Mouse (Mus musculus) lung, adult 18-20 months (tissue): ENCODE data around the gene Mcm9.
"Not testable (repeated sequence)": the region's sequence is repeated elsewhere in the genome, so short reads cannot be mapped to it uniquely, and the experiment has no call there.

ENCODE experiments used
- DNase-seq, 2 experiments: peaks; one replicate each; pipeline ENCODE4 v3.0.0; 2022; ENCODE audit warnings: mixed read lengths in 2 of 2

Mcm9 gene

DNA sequence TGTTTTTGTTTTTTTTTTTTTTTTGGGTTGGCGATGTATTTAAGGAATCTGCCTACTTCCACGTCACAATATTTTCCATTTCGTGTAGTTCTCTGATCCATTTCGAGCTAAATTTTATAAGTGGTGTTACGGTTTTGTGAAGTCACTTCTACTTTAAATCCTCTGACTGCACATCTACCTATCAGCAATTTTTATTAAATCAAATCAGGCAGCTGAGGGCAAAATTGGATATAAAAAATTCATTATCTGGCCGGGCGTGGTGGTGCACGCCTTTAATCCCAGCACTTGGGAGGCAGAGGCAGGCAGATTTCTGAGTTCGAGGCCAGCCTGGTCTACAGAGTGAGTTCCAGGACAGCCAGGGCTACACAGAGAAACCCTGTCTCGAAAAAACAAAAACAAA, at the start of gene Mcm9:
Mcm9 (minus strand) TSS at position 101 of the 400 bp plus-strand sequence.
- not testable (repeated sequence) for DNase-seq

DNA sequence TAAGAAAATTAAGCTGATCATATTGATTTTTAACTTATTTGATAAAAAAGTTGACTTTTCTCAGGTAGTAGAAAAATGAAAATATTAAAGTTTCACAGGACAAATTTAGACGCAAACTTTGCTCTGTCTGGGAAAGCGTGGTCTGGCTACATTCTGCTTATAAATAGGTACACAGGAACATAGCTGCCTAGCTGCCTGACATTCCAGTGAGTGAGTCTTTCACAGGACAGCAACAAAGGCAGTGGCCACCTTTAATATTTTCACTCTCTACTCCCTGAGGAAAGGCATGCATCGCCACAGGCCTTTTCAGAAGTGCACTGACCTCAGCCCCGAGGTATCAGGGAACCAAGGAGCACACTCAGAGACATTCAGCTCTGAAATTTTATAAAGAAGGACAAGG, 31.5 kb upstream of the Mcm9 start:
- DNase-seq: no peak

DNA sequence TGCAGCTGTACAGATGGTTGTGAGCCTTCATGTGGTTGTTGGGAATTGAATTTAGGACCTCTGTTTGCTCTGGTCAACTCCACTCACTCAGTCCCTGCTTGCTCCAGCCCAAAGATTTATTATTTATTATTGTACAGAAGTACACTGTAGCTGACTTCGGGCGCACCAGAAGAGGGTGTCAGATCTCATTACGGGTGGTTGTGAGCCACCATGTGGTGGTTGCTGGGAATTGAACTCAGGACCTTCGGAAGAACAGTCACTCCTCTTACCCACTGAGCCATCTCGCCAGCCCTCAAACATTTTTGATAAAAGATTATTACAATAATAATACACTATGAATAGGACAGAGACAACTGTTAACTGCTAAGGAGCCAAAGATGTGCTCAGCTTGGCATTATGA, 24.0 kb upstream of the Mcm9 start:
- not testable (repeated sequence) for DNase-seq

DNA sequence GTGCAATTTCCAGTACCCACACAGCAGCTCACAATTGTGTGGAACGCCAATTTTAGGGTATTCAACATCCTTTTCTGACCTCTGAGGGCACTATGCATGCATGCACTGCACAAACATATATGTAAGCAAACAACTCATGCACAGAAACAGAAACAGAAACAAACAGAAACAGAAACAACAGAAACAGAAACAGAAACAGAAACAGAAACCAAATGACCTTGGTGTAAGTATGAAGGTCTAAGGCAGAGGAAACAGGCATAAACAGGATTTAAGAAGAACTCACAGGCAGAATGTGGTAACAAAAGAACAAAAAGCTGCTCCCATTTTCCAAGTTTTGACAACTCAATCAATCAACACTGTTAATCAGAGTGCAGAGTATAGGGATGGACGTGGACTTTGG, 20.4 kb upstream of the Mcm9 start:
- no peak for DNase-seq

DNA sequence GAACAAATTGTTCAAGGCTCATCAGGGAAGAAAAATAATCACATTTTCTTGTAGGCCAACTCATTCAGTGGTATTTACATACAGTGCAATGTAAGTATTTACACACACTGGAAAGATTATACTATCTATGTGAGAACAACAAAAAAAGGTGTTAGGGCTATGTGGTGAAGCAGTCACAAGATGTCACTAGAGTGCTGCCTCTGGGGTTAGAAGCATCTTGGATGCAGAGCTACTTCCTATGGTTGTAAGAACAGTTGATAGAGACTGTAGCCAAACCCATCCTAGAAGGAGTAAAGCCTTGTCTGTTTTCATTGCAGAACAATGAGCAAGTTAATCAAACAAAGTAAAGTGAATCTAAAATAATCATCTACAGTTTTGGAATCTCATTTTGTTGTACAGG, 11.3 kb upstream of the Mcm9 start:
- DNase-seq: peak in 1 of 2 experiments; percentile 7

DNA sequence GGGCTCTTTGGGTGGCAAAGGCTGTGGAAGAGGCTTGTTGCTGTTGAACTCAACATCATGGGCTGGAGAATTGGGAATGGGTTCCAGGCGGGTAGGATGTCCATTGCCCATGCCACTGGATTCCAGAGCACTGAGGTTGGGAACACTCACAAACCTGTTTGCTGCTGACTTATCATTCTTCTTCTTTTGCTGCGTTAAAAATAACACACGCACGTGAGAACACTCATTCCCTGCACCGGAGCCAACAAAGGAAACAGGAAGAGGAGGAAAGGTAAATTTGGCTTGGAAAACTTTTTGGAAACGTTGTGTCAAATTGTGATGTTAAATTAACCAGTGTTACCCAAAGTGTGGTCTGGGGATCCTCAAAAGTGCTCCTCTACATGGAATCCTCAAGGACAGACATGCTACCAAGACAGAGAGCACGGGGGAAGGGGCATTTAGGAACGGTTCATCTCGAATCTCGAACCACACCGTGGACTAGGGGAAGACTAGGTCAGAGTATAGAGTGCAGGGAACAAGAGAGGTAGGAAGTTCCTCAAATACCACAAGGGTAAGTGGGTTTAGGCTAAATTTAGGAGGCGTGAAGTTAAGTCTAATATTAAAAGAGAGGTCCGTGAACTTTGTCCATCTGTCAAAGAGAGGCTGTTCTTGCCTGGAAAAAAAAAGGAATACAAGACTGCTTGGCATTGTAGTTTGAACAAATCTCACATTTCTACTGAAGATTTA, 5.2 kb upstream of the Mcm9 start:
- no peak for DNase-seq

DNA sequence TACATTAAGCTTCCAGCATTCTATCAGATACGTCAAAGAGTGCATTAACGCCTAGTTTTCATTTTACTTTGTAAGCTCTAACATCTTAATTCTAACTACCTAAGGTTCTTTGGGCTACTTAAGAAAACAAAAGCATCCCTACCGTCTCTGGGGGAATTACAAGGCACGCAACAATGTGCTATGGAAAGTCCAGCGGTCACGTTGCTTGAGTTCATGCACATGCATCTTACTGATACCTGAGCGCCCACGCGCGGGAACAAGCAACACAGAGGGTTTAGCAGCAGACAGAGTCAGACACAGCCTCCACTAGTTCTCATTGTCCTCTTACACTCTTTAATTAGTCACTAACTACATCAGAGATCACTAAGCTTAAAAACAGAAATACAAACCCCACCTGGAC, 3.9 kb upstream of the Mcm9 start:
- DNase-seq: no peak

DNA sequence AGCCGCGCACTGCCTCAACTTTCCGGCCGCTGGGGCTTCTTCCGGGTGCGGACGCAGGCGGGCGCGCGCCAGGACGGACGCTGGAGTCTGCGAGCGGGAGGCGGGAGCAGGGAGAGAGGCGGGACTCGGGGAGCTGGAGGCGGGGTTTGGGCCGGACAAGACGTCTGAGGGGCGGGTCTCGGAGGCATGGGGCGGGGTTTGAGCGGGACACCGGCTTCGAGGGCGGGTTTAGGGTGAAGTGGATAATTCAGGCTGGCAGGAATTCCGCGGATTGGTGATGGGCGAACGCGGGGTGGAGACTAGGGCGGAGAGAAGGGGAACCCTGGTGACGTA, 355 bp downstream of the Mcm9 start:
- DNase-seq: peak; percentile 97 to 99

DNA sequence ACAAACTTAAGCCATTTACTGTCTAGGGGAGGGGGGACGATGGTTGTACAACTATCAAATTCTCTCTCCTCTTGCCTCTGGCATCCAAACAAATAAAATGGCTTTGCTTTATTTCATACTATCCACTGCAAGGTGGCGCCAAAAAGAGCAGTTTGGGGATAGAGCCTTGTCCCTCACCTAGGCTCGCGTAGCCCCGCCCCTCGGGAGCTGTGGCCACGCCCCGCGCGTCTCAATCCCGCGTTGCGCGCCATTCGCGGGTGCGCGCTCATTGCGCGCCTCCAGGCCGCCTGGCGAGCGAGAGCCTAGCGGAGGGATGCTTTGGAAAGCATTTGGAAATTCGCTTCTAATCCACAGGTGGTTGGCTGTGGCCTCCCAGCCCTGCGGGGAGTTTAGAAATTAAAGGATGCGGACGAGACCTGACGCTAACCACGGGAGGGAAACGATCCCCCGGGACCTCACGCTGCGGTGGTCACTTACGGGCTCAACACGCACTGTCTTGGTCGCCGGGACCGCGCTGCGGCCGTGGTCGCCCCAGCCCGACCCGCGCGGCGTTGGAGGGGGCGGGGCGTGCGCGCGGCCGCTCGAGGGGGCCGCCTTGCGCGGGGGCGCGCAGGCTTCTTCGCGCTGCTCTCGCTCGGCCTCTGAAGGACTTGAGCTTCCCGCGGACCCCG, 857 bp downstream of the Mcm9 start:
- peak; percentile 90 to 93 for DNase-seq

DNA sequence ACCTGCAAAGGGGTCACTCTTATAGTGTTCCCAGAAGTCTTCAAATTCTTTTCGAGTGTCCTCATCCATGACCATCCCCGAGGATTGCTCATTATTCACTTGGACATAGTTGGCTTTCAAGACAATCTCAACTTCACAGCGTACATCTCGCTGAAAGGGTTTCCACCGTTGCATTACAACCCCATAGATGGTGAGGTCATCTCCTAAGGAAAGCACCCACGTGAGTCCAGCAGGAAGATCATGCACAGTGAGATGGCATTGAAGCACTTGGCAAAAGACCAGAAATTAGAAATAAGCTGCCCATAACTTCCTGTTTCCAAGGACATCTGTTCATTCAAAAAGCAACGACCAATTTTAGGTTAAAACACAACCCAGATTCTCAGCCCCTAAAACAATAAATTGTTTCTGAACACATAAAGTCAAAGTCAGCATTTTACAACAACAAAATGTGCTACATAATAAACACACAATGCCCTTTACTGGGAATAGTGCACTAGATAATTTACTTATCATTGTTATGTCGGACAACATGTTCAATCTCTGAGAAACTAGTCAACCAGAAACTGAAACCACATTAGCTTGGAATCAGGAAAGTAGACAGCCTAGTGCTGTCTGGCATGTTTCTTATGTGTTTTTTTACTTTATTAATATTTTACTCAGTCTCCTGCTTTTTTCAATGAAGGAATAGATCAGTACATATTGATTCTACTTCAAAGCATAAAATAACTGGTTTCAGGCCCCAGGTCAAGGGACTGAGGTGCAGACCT, 14.2 kb downstream of the Mcm9 start:
- DNase-seq: peak in 1 of 2 experiments; percentile 11

DNA sequence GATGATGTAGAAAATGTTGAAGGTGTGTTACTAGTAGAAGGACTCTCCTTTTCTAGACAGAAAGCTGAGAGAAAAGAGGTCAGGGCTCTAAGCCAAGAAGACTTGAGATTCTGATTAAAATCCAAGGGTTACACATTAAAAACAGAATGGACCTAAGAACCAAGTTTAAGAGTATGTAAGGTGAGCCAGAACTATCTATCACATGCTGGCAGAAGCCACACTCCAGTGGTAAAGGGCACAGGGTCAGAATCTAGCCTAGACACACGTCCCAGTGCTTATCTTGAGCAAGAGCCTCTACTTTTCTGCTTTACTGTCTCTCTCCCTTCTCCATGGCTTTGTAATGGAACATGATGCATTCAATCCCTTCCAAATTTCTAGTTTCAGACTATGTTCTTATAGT, 16.3 kb downstream of the Mcm9 start:
- DNase-seq: no peak

DNA sequence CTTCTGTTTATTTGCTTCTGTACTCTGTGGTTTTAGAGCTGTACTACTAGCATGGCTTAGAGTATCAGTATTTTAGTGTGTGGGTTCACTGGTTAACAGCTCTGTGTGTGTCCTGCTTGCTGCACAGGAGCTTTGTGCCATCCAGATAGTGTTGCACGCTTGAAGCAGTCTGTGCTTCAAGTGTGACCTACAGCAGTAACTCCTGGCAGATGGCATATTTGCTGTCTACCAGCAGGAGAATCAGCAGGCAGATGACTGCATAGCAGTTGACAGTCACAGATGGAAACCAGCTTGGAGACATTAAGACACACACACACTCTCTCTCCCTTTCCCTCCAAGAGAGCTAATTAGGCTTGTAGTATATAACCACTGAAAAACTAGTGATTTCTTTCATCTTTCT, 18.1 kb downstream of the Mcm9 start:
- no peak for DNase-seq

DNA sequence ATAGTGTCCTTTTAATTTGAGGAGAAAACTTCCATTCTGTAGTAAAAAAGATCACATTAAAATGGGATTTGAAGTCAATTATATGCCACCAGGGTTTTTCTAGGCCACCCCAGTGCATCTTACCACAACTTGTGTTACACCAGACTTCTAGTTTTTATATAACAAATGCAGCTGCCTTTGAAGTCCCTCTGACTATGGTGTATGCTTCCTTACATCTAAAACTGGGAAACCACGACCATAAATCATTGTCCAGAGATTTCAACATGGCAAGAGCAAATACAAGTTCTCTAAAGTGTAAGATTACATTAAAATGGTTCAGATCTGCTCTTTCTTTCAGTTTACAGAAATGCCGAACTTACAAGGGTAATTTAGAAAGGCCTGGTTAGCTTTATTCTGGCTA, 22.0 kb downstream of the Mcm9 start:
- no peak for DNase-seq

DNA sequence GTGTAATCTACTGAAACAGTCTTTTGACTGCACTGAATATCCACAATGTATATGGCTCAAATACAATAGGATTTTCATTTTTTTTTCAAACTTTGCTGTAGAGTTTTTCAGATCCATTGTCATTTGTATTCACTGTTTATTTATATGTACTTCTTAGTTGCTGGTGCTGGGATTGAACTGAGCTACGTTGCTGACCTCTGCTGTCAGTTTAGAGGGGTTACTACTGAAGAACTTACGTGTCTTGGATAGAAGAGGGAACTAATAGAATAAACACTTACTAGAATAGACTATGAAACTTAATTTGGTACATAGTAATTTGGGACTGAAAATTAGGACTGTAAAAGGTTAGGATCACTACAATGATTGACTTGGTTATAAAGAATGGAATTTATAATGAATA, 24.9 kb downstream of the Mcm9 start:
- DNase-seq: no peak

DNA sequence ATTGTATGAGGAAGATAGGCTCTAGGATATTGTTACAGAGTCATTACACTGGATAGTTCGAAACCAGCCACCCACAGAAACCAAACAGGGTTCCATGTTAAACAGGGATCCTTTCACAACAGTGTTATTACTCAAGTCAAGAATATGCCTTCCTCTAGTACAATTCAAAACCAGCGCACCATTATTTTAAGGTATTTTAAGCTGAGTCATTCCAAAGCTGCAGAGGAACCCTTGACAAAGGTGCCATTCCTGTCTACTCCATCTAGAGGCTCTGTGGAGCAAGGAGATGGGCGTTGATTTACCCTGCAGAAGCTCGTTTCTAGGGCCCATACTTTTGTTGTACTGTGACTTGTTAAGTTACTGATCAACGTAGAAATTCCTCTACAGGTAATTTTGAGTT, 31.4 kb downstream of the Mcm9 start:
- DNase-seq: peak in 1 of 2 experiments; percentile 10

DNA sequence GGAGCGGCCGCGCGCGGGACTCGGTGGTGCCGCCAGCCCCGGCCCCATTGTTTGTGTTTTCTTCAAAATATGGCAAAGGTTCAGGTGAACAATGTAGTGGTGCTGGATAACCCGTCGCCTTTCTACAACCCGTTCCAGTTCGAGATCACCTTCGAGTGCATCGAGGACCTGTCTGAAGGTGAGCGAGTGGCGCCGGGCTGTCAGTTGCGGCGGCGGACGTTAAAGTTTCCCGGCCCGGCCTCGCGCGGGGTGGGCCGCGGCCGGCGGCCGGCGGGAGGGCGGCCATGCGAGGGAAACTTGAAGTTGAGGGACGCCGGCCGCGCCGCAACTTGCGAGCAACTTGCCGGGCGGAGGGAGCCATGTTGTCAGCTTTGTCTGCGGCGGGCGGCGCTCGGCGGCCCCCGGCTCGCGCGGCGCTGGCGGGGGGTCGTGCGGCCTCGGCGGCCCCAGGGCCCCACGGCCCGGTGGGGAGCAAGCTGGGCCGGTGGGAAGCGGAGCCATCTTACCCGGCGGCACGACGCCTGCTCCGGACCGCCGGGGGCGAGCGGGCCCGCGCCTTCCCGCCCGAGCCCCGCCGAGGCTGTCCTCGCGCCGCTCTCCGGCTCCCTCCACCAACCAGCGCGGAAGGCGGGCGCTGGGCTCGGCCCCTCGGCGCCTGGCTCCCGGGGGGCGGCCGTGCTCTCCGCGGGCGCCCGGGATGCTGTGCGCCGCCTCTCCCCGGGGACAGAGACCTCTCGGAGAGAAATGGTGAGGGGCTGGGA, 32.9 kb downstream of the Mcm9 start:
- peak; percentile 28 to 33 for DNase-seq

DNA sequence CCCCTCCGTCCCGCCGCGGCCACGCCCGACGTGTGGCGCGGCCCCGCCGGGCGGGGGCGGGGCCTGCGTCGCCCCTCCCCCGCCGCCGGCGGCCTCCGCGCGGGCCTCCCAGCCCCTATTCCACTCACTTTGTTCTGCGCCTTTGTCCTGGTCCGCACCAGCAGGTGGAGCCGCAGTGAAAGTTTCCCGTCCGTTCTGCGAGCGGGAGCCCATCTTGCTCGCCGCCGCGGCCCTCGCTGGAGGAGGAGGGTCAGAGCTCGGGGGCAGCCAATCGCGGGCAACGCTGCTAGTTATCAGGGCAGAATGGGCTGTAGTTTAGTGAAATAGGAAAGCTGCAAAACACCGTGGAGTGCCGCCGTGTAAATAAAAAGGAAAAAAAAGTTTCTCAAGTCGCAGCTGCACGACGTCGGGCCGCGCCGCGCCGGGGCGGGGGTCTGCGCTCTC, 33.5 kb downstream of the Mcm9 start, which contains the start of gene Asf1a:
Asf1a (plus strand) TSS at position 81 of the 444 bp plus-strand sequence.
- peak; percentile 98 for DNase-seq

DNA sequence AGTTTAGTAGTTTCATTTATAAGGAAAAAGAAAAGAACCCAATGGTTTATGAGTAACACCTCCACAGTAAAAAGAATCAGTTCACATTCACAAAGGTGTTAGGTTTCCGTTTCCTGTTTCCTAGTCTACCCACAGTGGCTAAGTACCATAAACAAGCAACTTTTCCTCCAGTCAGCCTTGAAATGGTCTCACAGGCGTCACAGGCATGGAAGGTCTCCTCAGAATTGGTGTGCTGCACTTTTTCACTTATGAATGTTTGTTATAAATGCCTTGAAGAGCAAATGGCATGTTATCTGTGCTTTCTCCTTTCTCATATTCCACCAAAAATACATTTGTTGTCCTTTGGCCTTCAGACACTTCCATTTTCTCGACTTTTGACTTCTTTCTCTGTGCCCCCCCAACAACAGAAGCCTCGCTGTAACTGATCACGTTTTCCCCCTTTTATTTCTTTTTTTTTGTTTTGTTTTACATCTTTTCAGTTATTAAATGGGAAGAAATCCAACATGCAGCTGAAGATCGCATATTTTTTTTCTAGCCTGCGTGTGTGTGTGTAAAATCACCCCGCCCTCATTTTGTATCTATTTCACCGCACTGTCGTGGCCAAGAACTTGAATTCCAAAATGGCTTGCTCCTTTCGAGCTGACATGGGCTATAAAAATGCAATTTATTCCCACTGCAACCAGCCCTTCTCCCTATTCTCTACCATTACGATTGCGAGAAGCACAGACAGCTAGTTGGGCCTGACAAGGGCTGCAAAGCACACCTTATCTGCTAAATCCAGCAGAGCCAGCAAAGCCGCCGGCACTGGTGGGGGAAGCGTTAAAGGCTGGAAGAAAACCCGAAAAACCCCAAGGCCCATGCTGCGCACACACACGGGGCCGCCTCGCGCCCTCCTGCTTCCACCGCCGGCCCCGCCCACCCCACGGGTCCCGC, 34.2 kb downstream of the Mcm9 start:
- no peak for DNase-seq

DNA sequence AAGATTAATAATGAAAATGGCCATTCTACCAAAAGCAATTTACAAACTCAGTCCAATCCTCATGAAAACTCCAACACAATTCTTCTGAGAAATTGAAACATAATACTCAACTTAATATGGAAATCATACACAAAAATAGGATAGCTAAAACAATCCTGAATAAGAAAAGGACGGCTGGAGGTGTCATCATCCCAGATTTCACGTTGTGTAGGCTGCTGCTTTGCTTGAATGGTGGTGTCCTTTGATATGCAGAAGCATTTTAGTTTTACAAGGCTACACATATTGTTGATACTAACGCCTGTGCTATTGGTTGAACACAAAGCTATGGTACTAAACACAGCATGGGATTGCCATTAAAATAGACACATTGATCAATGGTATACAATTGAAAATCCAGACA, 44.5 kb downstream of the Mcm9 start:
- DNase-seq: no peak

DNA sequence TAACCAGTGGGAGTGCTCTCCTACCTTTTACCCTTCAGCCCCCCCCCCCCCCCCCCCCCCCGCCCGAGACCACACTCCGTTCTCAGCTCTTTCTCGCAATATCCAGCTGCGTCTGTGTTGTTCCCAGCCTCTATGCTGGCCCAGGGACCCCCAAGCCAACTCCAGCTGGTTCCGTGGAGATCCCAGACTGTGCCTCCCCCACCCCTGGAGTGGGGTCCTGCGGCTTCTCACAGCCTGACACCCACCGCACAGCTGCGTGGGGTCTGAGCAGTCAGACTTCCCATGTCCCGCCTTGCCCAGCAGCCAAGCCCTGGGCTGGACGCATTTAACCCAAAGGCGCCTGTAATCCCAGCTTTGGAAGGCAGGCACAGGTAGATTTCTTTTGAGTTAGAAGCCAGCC, 49.2 kb downstream of the Mcm9 start:
- DNase-seq: no peak

DNA sequence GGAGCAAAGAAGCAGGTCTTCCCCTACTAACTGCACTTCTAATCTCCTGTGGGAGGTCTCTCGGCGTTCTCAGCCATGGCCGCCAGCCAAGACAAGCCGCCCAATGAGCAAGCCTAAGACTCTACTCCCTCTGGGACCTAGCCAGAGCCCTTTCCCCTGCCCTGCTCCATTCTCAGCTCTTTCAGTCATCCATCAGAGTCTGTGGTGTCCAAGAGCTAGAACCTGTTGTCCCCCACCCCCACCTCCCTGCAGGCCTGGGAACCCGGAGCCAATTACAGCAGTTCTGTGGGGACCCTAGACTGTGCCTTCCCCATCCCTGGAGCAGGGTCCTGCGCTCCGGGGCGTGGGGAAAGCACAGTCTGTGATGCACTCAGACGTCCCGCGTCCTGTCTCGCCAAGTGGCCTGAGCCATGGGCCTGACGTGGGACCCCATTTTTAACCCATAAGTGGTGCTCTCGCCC, 49.6 kb downstream of the Mcm9 start:
- DNase-seq: peak; percentile 49

DNA sequence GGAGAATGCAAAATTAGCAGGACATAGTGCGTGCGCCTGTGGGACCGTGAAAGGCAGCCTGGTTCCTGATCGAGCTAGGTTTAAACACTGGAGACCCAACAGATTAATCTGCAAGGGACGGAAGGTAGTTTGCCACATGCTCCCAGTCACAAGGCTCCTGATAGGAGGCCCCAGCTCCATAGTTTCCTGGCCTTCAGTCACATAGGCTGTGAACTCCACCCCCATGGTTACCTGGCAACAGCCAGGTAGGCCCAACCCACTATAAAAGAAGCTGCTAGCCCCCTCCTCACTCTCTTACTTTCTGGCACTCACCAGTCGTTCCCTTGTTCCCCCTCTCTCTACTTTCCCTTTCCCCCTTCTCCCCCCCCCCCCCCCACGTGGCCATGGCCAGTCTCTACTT, 50.1 kb downstream of the Mcm9 start:
- peak in 1 of 2 experiments; percentile 24 for DNase-seq
